Mouse (Mus musculus) heart, embryonic 13.5 days (tissue): ENCODE results near the gene Gm11634. TPM values are rescaled to one million over a fixed set of nuclear protein-coding genes. Genes with fewer than 3 reads are reported as not detected.
"Not testable (repeated sequence)": the region's sequence is repeated elsewhere in the genome, so short reads cannot be mapped to it uniquely, and the experiment has no call there.

ENCODE experiments used
- ATAC-seq: fragments of 200-750 bp; cut with Nextera tagmentation; 2 replicates; pipeline ENCODE4 v1.8.0; 2017; ENCODE audit warnings: moderate TSS enrichment; ENCODE audit not compliant: insufficient number of reproducible peaks, low FRiP score, low TSS enrichment; ENCODE audit errors: extremely low read depth
- H3K27ac ChIP-seq: fragments of 300-500 bp; sonication (generic); replicated peaks from 2 replicates; pipeline ENCODE4 v1.5.1; 2015; ENCODE audit warnings: moderate library complexity, mild to moderate bottlenecking, inconsistent platforms
- H3K27me3 ChIP-seq: fragments of 300-500 bp; sonication (generic); replicated peaks from 2 replicates; pipeline ENCODE4 v1.6.1; 2015; ENCODE audit warnings: mild to moderate bottlenecking, inconsistent platforms
- H3K36me3 ChIP-seq: fragments of 300-500 bp; sonication (generic); 2 replicates; pipeline ENCODE4 v1.6.1; 2015; ENCODE audit warnings: mild to moderate bottlenecking, inconsistent platforms
- H3K4me1 ChIP-seq: fragments of 300-500 bp; sonication (generic); 2 replicates; pipeline ENCODE4 v1.6.1; 2015; ENCODE audit warnings: inconsistent platforms
- H3K4me2 ChIP-seq: fragments of 300-500 bp; sonication (generic); 2 replicates; pipeline ENCODE4 v1.6.1; 2015; ENCODE audit warnings: inconsistent platforms, mild to moderate bottlenecking, moderate library complexity
- H3K4me3 ChIP-seq: fragments of 300-500 bp; sonication (generic); 2 replicates; pipeline ENCODE4 v1.5.1; 2015; ENCODE audit warnings: moderate library complexity, mild to moderate bottlenecking, inconsistent platforms
- H3K9ac ChIP-seq: fragments of 300-500 bp; sonication (generic); 2 replicates; pipeline ENCODE4 v1.6.1; 2015; ENCODE audit warnings: inconsistent platforms, mild to moderate bottlenecking, moderate library complexity
- H3K9me3 ChIP-seq: fragments of 300-500 bp; sonication (generic); 2 replicates; pipeline ENCODE4 v1.6.1; 2016; ENCODE audit warnings: inconsistent platforms
- WGBS: fragments of 180-500 bp; shearing (Covaris S2); methylation state at CpG from one replicate; pipeline ENCODE4 v1.1.7; 2015; ENCODE audit warnings: mixed read lengths; 5-methylcytosine and 5-hydroxymethylcytosine counted together
- polyA plus RNA-seq: library from polyadenylated mRNA; unstranded; fragments of >200 nt; fragmentation: Nextera tagmentation; extraction: Ambion mirVana; gene quantifications from 2 replicates; pipeline ENCODE4 v1.2.1, GENCODE M21; 2015

Gene Gm11634
- polyA plus RNA-seq, 1 experiment from 2014 or later = not detected

GRCm38 (mm10) chr11:101635660-101636059 lies 36.6 kb upstream of the Gm11634 start:
- Histone ChIP-seq H3K4me2 (no peak overlapping the region), H3K4me1 (peaks cover 3% of the 10 kb centered on the region; the same call in 1 of the 2 replicates), H3K4me3 (no peak overlapping the region), H3K27ac (no peak overlapping the region), H3K36me3 (peaks cover 39% of the 10 kb centered on the region), H3K9ac (no peak overlapping the region), H3K27me3 (no peaks in the 10 kb centered on the region), H3K9me3 (no peaks in the 10 kb centered on the region)
- 73% methylated on average over 10 of the region's 10 CpGs for WGBS
- ATAC-seq = no peak

- not testable (repeated sequence) for H3K27ac ChIP-seq, H3K9me3 ChIP-seq, H3K27me3 ChIP-seq, ATAC-seq, H3K4me1 ChIP-seq
- H3K9ac ChIP-seq = peak overlapping the region; percentile 91
- H3K4me2 ChIP-seq = peak overlapping the region; percentile 80
- H3K4me3 ChIP-seq = peak overlapping the region; percentile 69
- peaks cover 21% of the 10 kb centered on the region for H3K36me3 ChIP-seq
- 73% methylated on average over 4 of the region's 5 CpGs for WGBS
These were observed 29.8 kb upstream of the Gm11634 start for GRCm38 (mm10) chr11:101628733-101629417.

GRCm38 (mm10) chr11:101627857-101628559 lies 29.0 kb upstream of the Gm11634 start:
- no peaks in the 10 kb centered on the region for H3K27me3 ChIP-seq
- peak overlapping the region; percentile 69 for H3K4me3 ChIP-seq
- ATAC-seq = peak; percentile 27; the same call in 1 of the 2 replicates
- peak overlapping the region; percentile 99 for H3K27ac ChIP-seq
- peaks cover 9% of the 10 kb centered on the region for H3K4me1 ChIP-seq
- peak overlapping the region; percentile 80 for H3K4me2 ChIP-seq
- peak overlapping the region; percentile 91 for H3K9ac ChIP-seq
- peaks cover 12% of the 10 kb centered on the region; the same call in 1 of the 2 replicates for H3K36me3 ChIP-seq
- under 1% methylated on average over 32 of the region's 33 CpGs for WGBS
- H3K9me3 ChIP-seq = no peaks in the 10 kb centered on the region

- peaks cover 9% of the 10 kb centered on the region for H3K4me1 ChIP-seq
- WGBS = under 1% methylated on average over 34 of the region's 34 CpGs
- ATAC-seq = peak; percentile 69; the same call in 1 of the 2 replicates
- peak within 1 kb of the TSS; percentile 80 for H3K4me2 ChIP-seq
- H3K36me3 ChIP-seq = peaks cover 10% of the 10 kb centered on the region; the same call in 1 of the 2 replicates
- no peaks in the 10 kb centered on the region for H3K27me3 ChIP-seq
- H3K4me3 ChIP-seq = peak within 1 kb of the TSS; percentile 69
- no peaks in the 10 kb centered on the region for H3K9me3 ChIP-seq
- H3K27ac ChIP-seq = peak within 1 kb of the TSS; percentile 99
- H3K9ac ChIP-seq = peak within 1 kb of the TSS; percentile 91
These were observed 28.2 kb upstream of the Gm11634 start, which contains the start of gene Rdm1 for GRCm38 (mm10) chr11:101626995-101627856. Rdm1 (plus strand) TSS chr11:101627195.

GRCm38 (mm10) chr11:101626649-101626994 lies 27.6 kb upstream of the Gm11634 start:
- ATAC-seq = no peak; the same call in 1 of the 2 replicates

GRCm38 (mm10) chr11:101620022-101620655 lies 21.1 kb upstream of the Gm11634 start:
- H3K4me2 ChIP-seq, H3K36me3 ChIP-seq, ATAC-seq, H3K9ac ChIP-seq, H3K27ac ChIP-seq, H3K4me3 ChIP-seq, H3K9me3 ChIP-seq: not testable (repeated sequence)
- Histone ChIP-seq H3K4me1 (peaks cover 20% of the 10 kb centered on the region), H3K27me3 (peaks cover 10% of the 10 kb centered on the region)
- WGBS = 74% methylated on average over 11 of the region's 11 CpGs

More at GRCm38 (mm10) chr11:101626649-101626994, 27.6 kb upstream of the Gm11634 start:
- Histone ChIP-seq H3K27me3 (no peaks in the 10 kb centered on the region), H3K4me1 (peaks cover 9% of the 10 kb centered on the region), H3K36me3 (peaks cover 6% of the 10 kb centered on the region; the same call in 1 of the 2 replicates), H3K4me3 (peak overlapping the region; percentile 69), H3K4me2 (peak overlapping the region; percentile 80), H3K9me3 (no peaks in the 10 kb centered on the region), H3K27ac (peak overlapping the region; percentile 99), H3K9ac (peak overlapping the region; percentile 82)
- 2% methylated on average over 8 of the region's 8 CpGs for WGBS

- Histone ChIP-seq H3K4me2 (no peak overlapping the region), H3K9me3 (no peaks in the 10 kb centered on the region), H3K36me3 (no peaks in the 10 kb centered on the region), H3K4me1 (peaks cover 25% of the 10 kb centered on the region), H3K27ac (no peak overlapping the region), H3K27me3 (peaks cover 10% of the 10 kb centered on the region), H3K4me3 (no peak overlapping the region), H3K9ac (no peak overlapping the region)
- ATAC-seq = no peak
- WGBS = 69% methylated on average over 3 of the region's 3 CpGs
These were observed 19.5 kb upstream of the Gm11634 start for GRCm38 (mm10) chr11:101618596-101618995.

- ATAC-seq = no peak
- Histone ChIP-seq H3K4me3 (no peak overlapping the region), H3K36me3 (no peaks in the 10 kb centered on the region), H3K9ac (no peak overlapping the region), H3K27me3 (peaks cover 10% of the 10 kb centered on the region), H3K9me3 (no peaks in the 10 kb centered on the region), H3K4me2 (peak overlapping the region; percentile 51), H3K27ac (no peak overlapping the region), H3K4me1 (peaks cover 25% of the 10 kb centered on the region)
- 9% methylated on average over 8 of the region's 8 CpGs for WGBS
These were observed 18.8 kb upstream of the Gm11634 start for GRCm38 (mm10) chr11:101617849-101618248.

- Histone ChIP-seq H3K36me3 (no peaks in the 10 kb centered on the region), H3K9ac (no peak overlapping the region), H3K4me1 (peaks cover 25% of the 10 kb centered on the region), H3K9me3 (no peaks in the 10 kb centered on the region), H3K4me3 (no peak overlapping the region), H3K27me3 (peaks cover 10% of the 10 kb centered on the region), H3K4me2 (peak overlapping the region; percentile 51; the same call in 1 of the 2 replicates), H3K27ac (no peak overlapping the region)
- ATAC-seq = no peak
- 26% methylated on average over 18 of the region's 18 CpGs for WGBS
These were observed 18.1 kb upstream of the Gm11634 start for GRCm38 (mm10) chr11:101616948-101617767.

- H3K27ac ChIP-seq = no peak overlapping the region
- H3K36me3 ChIP-seq = no peaks in the 10 kb centered on the region
- ATAC-seq = no peak
- H3K9ac ChIP-seq = no peak overlapping the region
- peaks cover 10% of the 10 kb centered on the region for H3K27me3 ChIP-seq
- no peak overlapping the region for H3K4me2 ChIP-seq
- H3K9me3 ChIP-seq = no peaks in the 10 kb centered on the region
- H3K4me1 ChIP-seq = peaks cover 25% of the 10 kb centered on the region
- H3K4me3 ChIP-seq = no peak overlapping the region
- WGBS = 72% methylated on average over 8 of the region's 8 CpGs
These were observed 17.0 kb upstream of the Gm11634 start for GRCm38 (mm10) chr11:101616104-101616503.
